Mouse (Mus musculus): ENCODE measurements around the gene Bex3.
"Not testable (repeated sequence)": the region's sequence is repeated elsewhere in the genome, so short reads cannot be mapped to it uniquely, and the experiment has no call there.

Gene Bex3

GRCm38 (mm10) chrX:136269743-136270392, at the start of gene Bex3:
TSS of gene Bex3 (plus strand) at chrX:136270253.
- DNase-seq (ENCODE audit: extremely low read depth, low read depth, low spot score), result not testable (repeated sequence)

- DNase-seq (ENCODE audit: extremely low read depth, low read depth, low spot score), result no peak
These were observed 46.3 kb upstream of the Bex3 start for GRCm38 (mm10) chrX:136223714-136224113.

GRCm38 (mm10) chrX:136227768-136228167, 42.3 kb upstream of the Bex3 start:
- no peak for DNase-seq (ENCODE audit: extremely low read depth, low read depth, low spot score)

GRCm38 (mm10) chrX:136238118-136238517, 31.9 kb upstream of the Bex3 start:
- no peak for DNase-seq (ENCODE audit: extremely low read depth, low read depth, low spot score)

- DNase-seq (ENCODE audit: extremely low read depth, low read depth, low spot score), result no peak
These were observed 26.9 kb upstream of the Bex3 start for GRCm38 (mm10) chrX:136243181-136243580.

- no peak for DNase-seq (ENCODE audit: extremely low read depth, low read depth, low spot score)
These were observed 25.4 kb upstream of the Bex3 start, which contains the start of gene Tceal9 for GRCm38 (mm10) chrX:136244574-136245229. TSS of gene Tceal9 (plus strand) at chrX:136245079.

- DNase-seq (ENCODE audit: extremely low read depth, low read depth, low spot score), result no peak
These were observed 24.5 kb upstream of the Bex3 start for GRCm38 (mm10) chrX:136245521-136246071.

GRCm38 (mm10) chrX:136248811-136249210, 21.2 kb upstream of the Bex3 start:
- DNase-seq (ENCODE audit: extremely low read depth, low read depth, low spot score), result peak; percentile 65

GRCm38 (mm10) chrX:136249671-136250070, 20.4 kb upstream of the Bex3 start:
- DNase-seq (ENCODE audit: extremely low read depth, low read depth, low spot score), result no peak

- DNase-seq (ENCODE audit: extremely low read depth, low read depth, low spot score), result no peak
These were observed 17.9 kb upstream of the Bex3 start for GRCm38 (mm10) chrX:136252023-136252729.

- no peak for DNase-seq (ENCODE audit: extremely low read depth, low read depth, low spot score)
These were observed 2.3 kb upstream of the Bex3 start for GRCm38 (mm10) chrX:136267720-136268119.

GRCm38 (mm10) chrX:136268173-136268572, 1.9 kb upstream of the Bex3 start:
- no peak for DNase-seq (ENCODE audit: extremely low read depth, low read depth, low spot score)

- not testable (repeated sequence) for DNase-seq (ENCODE audit: extremely low read depth, low read depth, low spot score)
These were observed 499 bp downstream of the Bex3 start for GRCm38 (mm10) chrX:136270393-136271111.

- DNase-seq (ENCODE audit: extremely low read depth, low read depth, low spot score), result no peak
These were observed 4.5 kb downstream of the Bex3 start for GRCm38 (mm10) chrX:136274542-136274941.

GRCm38 (mm10) chrX:136275386-136275785, 5.3 kb downstream of the Bex3 start:
- no peak for DNase-seq (ENCODE audit: extremely low read depth, low read depth, low spot score)

GRCm38 (mm10) chrX:136277577-136277976, 7.5 kb downstream of the Bex3 start:
- DNase-seq (ENCODE audit: extremely low read depth, low read depth, low spot score), result no peak

- no peak for DNase-seq (ENCODE audit: extremely low read depth, low read depth, low spot score)
These were observed 8.3 kb downstream of the Bex3 start for GRCm38 (mm10) chrX:136278401-136278800.

GRCm38 (mm10) chrX:136279410-136279809, 9.4 kb downstream of the Bex3 start:
- DNase-seq (ENCODE audit: extremely low read depth, low read depth, low spot score), result no peak

GRCm38 (mm10) chrX:136290817-136291281, 20.8 kb downstream of the Bex3 start:
- no peak for DNase-seq (ENCODE audit: extremely low read depth, low read depth, low spot score)

- no peak for DNase-seq (ENCODE audit: extremely low read depth, low read depth, low spot score)
These were observed 34.2 kb downstream of the Bex3 start for GRCm38 (mm10) chrX:136304295-136304694.

GRCm38 (mm10) chrX:136306196-136306595, 36.1 kb downstream of the Bex3 start:
- no peak for DNase-seq (ENCODE audit: extremely low read depth, low read depth, low spot score)
